Mouse (Mus musculus) adipocyte (in vitro differentiated cells): Measurements from ENCODE around the gene Usp3.

ENCODE experiments used
- DNase-seq: peaks from one replicate; pipeline ENCODE4 v3.0.0-alpha.2; 2016; ENCODE audit warnings: low spot score

The Usp3 gene

GRCm38 (mm10) chr9:66508890-66509399 lies 84.0 kb downstream of the Usp3 start:
- no peak for DNase-seq

- no peak for DNase-seq
Measured at GRCm38 (mm10) chr9:66507684-66508083, 85.3 kb downstream of the Usp3 start.

- no peak for DNase-seq
Measured at GRCm38 (mm10) chr9:66506424-66506823, 86.5 kb downstream of the Usp3 start.

- DNase-seq = no peak
Measured at GRCm38 (mm10) chr9:66506011-66506410, 86.9 kb downstream of the Usp3 start.

GRCm38 (mm10) chr9:66505141-66505917 lies 87.6 kb downstream of the Usp3 start:
- DNase-seq = no peak

- DNase-seq = no peak
Measured at GRCm38 (mm10) chr9:66504518-66504917, 88.4 kb downstream of the Usp3 start.

- DNase-seq = no peak
Measured at GRCm38 (mm10) chr9:66503879-66504411, 89.0 kb downstream of the Usp3 start.

GRCm38 (mm10) chr9:66501248-66501647 lies 91.7 kb downstream of the Usp3 start:
- no peak for DNase-seq

GRCm38 (mm10) chr9:66493992-66494391 lies 99.0 kb downstream of the Usp3 start:
- DNase-seq = no peak

- DNase-seq = no peak
Measured at GRCm38 (mm10) chr9:66492361-66492760, 100.6 kb downstream of the Usp3 start.

GRCm38 (mm10) chr9:66488786-66489185 lies 104.2 kb downstream of the Usp3 start:
- DNase-seq = no peak

GRCm38 (mm10) chr9:66483429-66483828 lies 109.5 kb downstream of the Usp3 start:
- no peak for DNase-seq

- DNase-seq = no peak
Measured at GRCm38 (mm10) chr9:66477785-66478184, 115.2 kb downstream of the Usp3 start.

GRCm38 (mm10) chr9:66465087-66465486 lies 127.9 kb downstream of the Usp3 start:
- peak; percentile 58 for DNase-seq
